Mouse (Mus musculus) ES-Bruce4 (cell line): ENCODE data around the gene Vmn1r4.

ENCODE experiments used
- EP300 ChIP-seq: IDR thresholded peaks from 2 replicates; pipeline ENCODE4 v1.6.1; 2011; ENCODE audit warnings: low read depth, low read length; ENCODE audit not compliant: insufficient read depth
- POLR2A ChIP-seq: IDR thresholded peaks from one replicate; pipeline ENCODE4 v1.8.1; 2011; ENCODE audit warnings: low read length; ENCODE audit not compliant: insufficient read depth

- TF ChIP-seq POLR2A = no peak
- no peak for TF ChIP-seq EP300
These were observed 17.5 kb upstream of the Vmn1r4 start for GRCm38 (mm10) chr6:56906121-56906846.
